Mouse (Mus musculus) cerebellum, adult 2 months (tissue): Measurements from ENCODE around the gene Plet1. TPM values are rescaled to one million over a fixed set of nuclear protein-coding genes. Genes with fewer than 3 reads are reported as not detected.

Source experiments
- DNase-seq, 2 experiments: peaks; one replicate each; pipeline ENCODE4 v3.0.0; 2021
- H3K27ac ChIP-seq: fragments of 200-500 bp; 2 replicates; pipeline ENCODE4 v1.5.1; 2012; ENCODE audit warnings: low read length, control low read depth, inconsistent platforms; ENCODE audit not compliant: insufficient read depth
- H3K27me3 ChIP-seq: fragments of 200-500 bp; 2 replicates; pipeline ENCODE4 v1.6.1; 2012; ENCODE audit warnings: inconsistent platforms, mild to moderate bottlenecking, low read length, moderate library complexity; ENCODE audit not compliant: control insufficient read depth, insufficient read depth
- H3K4me1 ChIP-seq: fragments of 200-500 bp; 2 replicates; pipeline ENCODE4 v1.6.1; 2011; ENCODE audit warnings: low read length; ENCODE audit not compliant: control insufficient read depth, insufficient read depth
- H3K4me3 ChIP-seq: fragments of 200-500 bp; replicated peaks from 2 replicates; pipeline ENCODE3; 2011; ENCODE audit warnings: mild to moderate bottlenecking, low read depth, low read length, control low read depth; ENCODE audit not compliant: insufficient read depth
- CTCF ChIP-seq: fragments of 200-500 bp; IDR thresholded peaks from 2 replicates; pipeline ENCODE4 v1.5.1; 2011; ENCODE audit warnings: low read depth, mild to moderate bottlenecking, control low read depth, low read length, moderate library complexity, borderline replicate concordance; ENCODE audit not compliant: insufficient read depth
- POLR2A ChIP-seq: fragments of 200-500 bp; IDR thresholded peaks from 2 replicates; pipeline ENCODE4 v1.6.1; 2011; ENCODE audit warnings: low read length, control low read depth, borderline replicate concordance; ENCODE audit not compliant: insufficient read depth
- WGBS: fragments of 180-500 bp; shearing (Covaris S2); methylation state at CpG from one replicate; pipeline ENCODE4 v1.1.7; 2018; 5-methylcytosine and 5-hydroxymethylcytosine counted together
- polyA plus RNA-seq: library from polyadenylated mRNA; depleted of rRNA; stranded (reverse); fragments of >200 nt; gene quantifications from 2 replicates; pipeline ENCODE4 v1.2.3, GENCODE M21; 2012

The Plet1 gene
- polyA plus RNA-seq, 1 experiment, result 0.23 TPM

- 0 out of 2 replicates have a peak, but pooled peaks cover 2% of the 10 kb centered on the region for H3K4me1 ChIP-seq
- 17% methylated on average over 7 of the region's 7 CpGs for WGBS
- DNase-seq, result peak in 1 of 2 experiments; percentile 42
- no peak overlapping the region for H3K4me3 ChIP-seq
- H3K27me3 ChIP-seq, result no peaks in the 10 kb centered on the region
- TF ChIP-seq CTCF (no peak), POLR2A (no peak)
- H3K27ac ChIP-seq, result no peak overlapping the region; the same call in 1 of the 2 replicates
Observed at GRCm38 (mm10) chr9:50507570-50507969, 13.2 kb downstream of the Plet1 start.

GRCm38 (mm10) chr9:50515462-50515861 lies 21.1 kb downstream of the Plet1 start:
- TF ChIP-seq POLR2A (no peak), CTCF (no peak)
- Histone ChIP-seq H3K27me3 (no peaks in the 10 kb centered on the region), H3K27ac (no peak overlapping the region), H3K4me1 (no peaks in the 10 kb centered on the region), H3K4me3 (no peak overlapping the region)
- WGBS, result 88% methylated on average over 5 of the region's 5 CpGs
- DNase-seq, result no peak

DNA sequence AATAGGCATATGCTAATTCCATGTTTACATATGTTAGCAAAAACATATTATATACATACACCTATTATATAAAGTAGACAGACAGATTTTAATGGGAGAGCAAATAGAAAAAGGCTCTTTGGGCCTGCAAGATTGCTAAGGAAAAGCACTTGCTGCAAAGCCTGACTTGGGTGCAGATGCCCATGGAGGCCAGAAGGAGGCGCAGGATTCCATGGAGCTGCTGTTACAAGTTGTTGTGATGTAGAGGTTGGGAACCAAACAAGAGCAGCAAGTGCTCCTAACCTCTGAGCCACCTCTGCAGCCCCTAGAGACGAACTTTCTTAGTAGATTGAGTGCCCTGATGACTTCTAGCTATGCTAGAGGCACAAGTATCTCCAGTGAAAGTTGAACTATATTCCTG lies 24.5 kb downstream of the Plet1 start:
- no peak overlapping the region for H3K4me3 ChIP-seq
- no peaks in the 10 kb centered on the region for H3K4me1 ChIP-seq
- no peak overlapping the region for H3K27ac ChIP-seq
- 25% methylated on average over 2 of the region's 2 CpGs for WGBS
- no peaks in the 10 kb centered on the region for H3K27me3 ChIP-seq
- TF ChIP-seq POLR2A, result no peak
- TF ChIP-seq CTCF, result peak; percentile 23; the same call in 1 of the 2 replicates
- DNase-seq, result no peak

DNA sequence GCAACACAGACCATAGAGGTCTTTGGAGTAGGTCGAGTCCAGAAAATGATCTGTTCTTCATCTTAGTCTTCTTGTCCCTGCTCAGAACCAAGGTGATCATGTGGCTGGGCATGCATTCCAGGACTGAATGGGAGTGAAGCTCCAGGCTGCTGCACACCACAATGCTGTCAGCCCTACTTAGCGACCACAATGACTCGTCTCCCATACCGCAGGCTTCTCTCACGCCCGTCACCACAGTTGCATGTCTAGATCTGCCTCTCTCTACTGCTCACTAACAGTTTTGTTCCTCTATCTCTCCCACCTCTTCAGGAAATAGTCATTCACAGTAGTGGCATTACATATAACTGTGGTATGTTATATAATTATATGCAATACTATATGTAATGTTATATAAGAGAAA lies 26.4 kb downstream of the Plet1 start:
- Histone ChIP-seq H3K4me1 (no peaks in the 10 kb centered on the region), H3K4me3 (no peak overlapping the region), H3K27ac (no peak overlapping the region), H3K27me3 (no peaks in the 10 kb centered on the region)
- TF ChIP-seq POLR2A (no peak), CTCF (no peak)
- DNase-seq, result no peak
- 84% methylated on average over 6 of the region's 6 CpGs for WGBS

GRCm38 (mm10) chr9:50521562-50521961 lies 27.2 kb downstream of the Plet1 start:
- no peak for DNase-seq
- Histone ChIP-seq H3K27me3 (no peaks in the 10 kb centered on the region), H3K4me3 (no peak overlapping the region), H3K27ac (no peak overlapping the region), H3K4me1 (no peaks in the 10 kb centered on the region)
- WGBS, result 53% methylated on average over 2 of the region's 2 CpGs
- TF ChIP-seq POLR2A, result no peak
- TF ChIP-seq CTCF, result no peak

GRCm38 (mm10) chr9:50522574-50522973 lies 28.2 kb downstream of the Plet1 start:
- 84% methylated on average over 5 of the region's 5 CpGs for WGBS
- Histone ChIP-seq H3K27ac (no peak overlapping the region), H3K4me3 (no peak overlapping the region), H3K4me1 (no peaks in the 10 kb centered on the region), H3K27me3 (no peaks in the 10 kb centered on the region)
- DNase-seq, result no peak
- TF ChIP-seq POLR2A, result no peak
- no peak for TF ChIP-seq CTCF

DNA sequence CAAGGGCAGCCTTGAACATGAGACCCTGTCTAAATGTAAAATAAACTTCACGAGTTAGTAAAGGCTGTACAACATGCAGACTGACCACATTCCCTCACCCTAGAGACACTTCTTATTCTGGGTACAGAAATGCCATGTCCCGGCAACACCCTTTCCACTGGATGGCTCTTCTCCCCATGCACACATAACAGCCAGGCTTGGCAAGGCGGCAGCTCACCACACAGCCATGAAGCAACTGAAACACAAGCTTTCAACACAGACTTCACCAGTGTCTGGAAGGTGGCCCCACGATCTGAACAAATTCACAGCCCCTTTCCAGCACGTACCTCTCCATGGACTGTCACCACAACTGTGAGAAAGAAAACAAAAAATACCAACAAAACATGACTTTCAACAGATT lies 30.6 kb downstream of the Plet1 start:
- WGBS, result 90% methylated on average over 5 of the region's 5 CpGs
- H3K4me1 ChIP-seq, result no peaks in the 10 kb centered on the region
- H3K4me3 ChIP-seq, result no peak overlapping the region
- DNase-seq, result no peak
- no peak for TF ChIP-seq CTCF
- no peak overlapping the region for H3K27ac ChIP-seq
- no peaks in the 10 kb centered on the region for H3K27me3 ChIP-seq

- Histone ChIP-seq H3K4me1 (no peaks in the 10 kb centered on the region), H3K4me3 (no peak overlapping the region), H3K27me3 (no peaks in the 10 kb centered on the region), H3K27ac (no peak overlapping the region)
- DNase-seq, result no peak
- TF ChIP-seq POLR2A (no peak), CTCF (no peak)
- 89% methylated on average over 5 of the region's 5 CpGs for WGBS
Observed at GRCm38 (mm10) chr9:50525585-50525984, 31.3 kb downstream of the Plet1 start.
